Comparison of ENCODE assay signal across 14 mouse cellular contexts in genomic region chr13:63188811-63189210, GRCm38 (mm10).
DNase-seq lines count a peak whose midpoint lies in the region; ATAC-seq and TF ChIP-seq lines count a peak whose summit lies in the region.
"Had no signal": no experiment of that assay in that cellular context is flagged by ENCODE, and none has a peak within 500 bp of the region (broad histone marks: within the 10 kb centered on the region; RNA-seq: fewer than 3 reads in every experiment).

No protein-coding gene starts in this region.

- H3K36me3 ChIP-seq in midbrain, embryonic 11.5 days (ENCODE audit: control insufficient read depth, insufficient read depth, low read length): no peaks in the 10 kb centered on the region
- H3K36me3 ChIP-seq in midbrain, embryonic 10.5 days: no peaks in the 10 kb centered on the region
- H3K36me3 ChIP-seq in limb, embryonic 14.5 days (ENCODE audit: control insufficient read depth, insufficient read depth, low read length): peaks cover 7% of the 10 kb centered on the region; the same call in 1 of the 2 replicates
- no peaks in the 10 kb centered on the region for H3K36me3 ChIP-seq in stomach, embryonic 15.5 days
- H3K36me3 ChIP-seq in heart, embryonic 10.5 days: no peaks in the 10 kb centered on the region
- H3K36me3 ChIP-seq: forebrain, embryonic 10.5 days; heart, embryonic 15.5 days; midbrain, embryonic 15.5 days had no signal

- no peaks in the 10 kb centered on the region for H3K9me3 ChIP-seq in midbrain, embryonic 11.5 days (ENCODE audit: control insufficient read depth, low read length)
- no peaks in the 10 kb centered on the region for H3K9me3 ChIP-seq in midbrain, embryonic 10.5 days (replicated peaks)
- H3K9me3 ChIP-seq in limb, embryonic 14.5 days (ENCODE audit: control insufficient read depth, low read length): no peaks in the 10 kb centered on the region
- H3K9me3 ChIP-seq in stomach, embryonic 15.5 days: no peaks in the 10 kb centered on the region
- H3K9me3 ChIP-seq in heart, embryonic 10.5 days: no peaks in the 10 kb centered on the region
- H3K9me3 ChIP-seq: forebrain, embryonic 10.5 days; heart, embryonic 15.5 days; hindbrain, embryonic 15.5 days; midbrain, embryonic 15.5 days had no signal

- no peak overlapping the region for H3K27ac ChIP-seq in midbrain, embryonic 11.5 days (ENCODE audit: low read depth, low read length)
- no peak overlapping the region for H3K27ac ChIP-seq in midbrain, embryonic 10.5 days (replicated peaks)
- H3K27ac ChIP-seq in limb, embryonic 14.5 days (replicated peaks; ENCODE audit: low read depth, low read length): no peak overlapping the region
- H3K27ac ChIP-seq in stomach, embryonic 15.5 days: peak overlapping the region; percentile 28; the same call in 1 of the 2 replicates
- no peak overlapping the region for H3K27ac ChIP-seq in heart, embryonic 10.5 days
- H3K27ac ChIP-seq: gastrocnemius, adult 2 months; hindbrain, embryonic 15.5 days; midbrain, embryonic 15.5 days had no signal

- TF ChIP-seq POLR2A in limb, embryonic 14.5 days (IDR thresholded peaks at IDR 0.05; ENCODE audit: borderline replicate concordance, extremely low read depth, insufficient read depth, insufficient read length): no peak

- no peaks in the 10 kb centered on the region for H3K27me3 ChIP-seq in midbrain, embryonic 11.5 days (ENCODE audit: control insufficient read depth, insufficient read depth, low read length)
- H3K27me3 ChIP-seq in midbrain, embryonic 10.5 days (ENCODE audit: low read depth, poor library complexity, severe bottlenecking): no peaks in the 10 kb centered on the region
- no peaks in the 10 kb centered on the region for H3K27me3 ChIP-seq in limb, embryonic 14.5 days (ENCODE audit: control insufficient read depth, insufficient read depth, low read length)
- no peaks in the 10 kb centered on the region for H3K27me3 ChIP-seq in stomach, embryonic 15.5 days (replicated peaks)
- H3K27me3 ChIP-seq in heart, embryonic 10.5 days (ENCODE audit: insufficient read depth, poor library complexity, severe bottlenecking): no peaks in the 10 kb centered on the region
- H3K27me3 ChIP-seq: heart, embryonic 15.5 days; hindbrain, embryonic 15.5 days; midbrain, embryonic 15.5 days had no signal

- ATAC-seq in midbrain, embryonic 11.5 days (ENCODE audit: low FRiP score): no peak
- no peak for ATAC-seq in limb, embryonic 14.5 days (ENCODE audit: low FRiP score, low read depth)
- no peak; the same call in 1 of the 2 replicates for ATAC-seq in stomach, embryonic 15.5 days (ENCODE audit: insufficient read depth, low FRiP score, low read depth)
- ATAC-seq in erythroblast, adult 5-6 weeks (replicated peaks; ENCODE audit: low FRiP score, poor library complexity, severe bottlenecking): no peak
- ATAC-seq: midbrain, embryonic 15.5 days had no signal

- no peak overlapping the region for H3K4me2 ChIP-seq in midbrain, embryonic 11.5 days
- H3K4me2 ChIP-seq in limb, embryonic 14.5 days (replicated peaks; ENCODE audit: low read depth, low read length, severe bottlenecking): no peak overlapping the region
- no peak overlapping the region for H3K4me2 ChIP-seq in stomach, embryonic 15.5 days
- H3K4me2 ChIP-seq: heart, embryonic 15.5 days; hindbrain, embryonic 15.5 days; midbrain, embryonic 15.5 days had no signal

- 79% methylated on average over 2 of the region's 2 CpGs for WGBS in midbrain, embryonic 11.5 days
- WGBS in midbrain, embryonic 10.5 days: 72% methylated on average over 2 of the region's 2 CpGs
- WGBS in limb, embryonic 14.5 days: 33% methylated on average over 2 of the region's 2 CpGs
- WGBS in stomach, embryonic 15.5 days: 44% methylated on average over 2 of the region's 2 CpGs
- WGBS in heart, embryonic 10.5 days: 57% methylated on average over 2 of the region's 2 CpGs

- peak; percentile 56 for DNase-seq in midbrain, embryonic 11.5 days (ENCODE audit: low spot score, missing footprints)
- DNase-seq in midbrain, embryonic 10.5 days (ENCODE audit: low spot score): no peak
- DNase-seq in kidney, adult 9 months: peak; percentile 83
- DNase-seq in limb, embryonic 14.5 days (ENCODE audit: low spot score): peak; percentile 33
- no peak for DNase-seq in heart, embryonic 10.5 days (ENCODE audit: low spot score)
- no peak for DNase-seq in left cerebral cortex, adult 18-20 months (ENCODE audit: low spot score in 2 of 2)
- DNase-seq: gastrocnemius, adult 2 months; thymus, postnatal 4 days had no signal

- no peak overlapping the region for H3K4me3 ChIP-seq in midbrain, embryonic 11.5 days (ENCODE audit: low read depth, low read length)
- no peak overlapping the region for H3K4me3 ChIP-seq in midbrain, embryonic 10.5 days
- no peak overlapping the region for H3K4me3 ChIP-seq in limb, embryonic 14.5 days (replicated peaks; ENCODE audit: low read length)
- H3K4me3 ChIP-seq in stomach, embryonic 15.5 days (replicated peaks): no peak overlapping the region
- no peak overlapping the region for H3K4me3 ChIP-seq in heart, embryonic 10.5 days
- H3K4me3 ChIP-seq: forebrain, embryonic 10.5 days; gastrocnemius, adult 2 months; heart, embryonic 15.5 days; hindbrain, embryonic 15.5 days; midbrain, embryonic 15.5 days had no signal

- H3K4me1 ChIP-seq in midbrain, embryonic 11.5 days (ENCODE audit: control insufficient read depth, insufficient read depth, low read length): peaks cover 11% of the 10 kb centered on the region
- peaks cover 28% of the 10 kb centered on the region for H3K4me1 ChIP-seq in midbrain, embryonic 10.5 days
- peaks cover 52% of the 10 kb centered on the region for H3K4me1 ChIP-seq in limb, embryonic 14.5 days (ENCODE audit: control insufficient read depth, insufficient read depth, low read length)
- H3K4me1 ChIP-seq in stomach, embryonic 15.5 days: peaks cover 11% of the 10 kb centered on the region
- peaks cover 30% of the 10 kb centered on the region for H3K4me1 ChIP-seq in heart, embryonic 10.5 days
- H3K4me1 ChIP-seq: hindbrain, embryonic 15.5 days had no signal

- no peak overlapping the region for H3K9ac ChIP-seq in midbrain, embryonic 11.5 days (ENCODE audit: low read length)
- no peak overlapping the region for H3K9ac ChIP-seq in limb, embryonic 14.5 days (ENCODE audit: low read depth, low read length, severe bottlenecking)
- no peak overlapping the region for H3K9ac ChIP-seq in stomach, embryonic 15.5 days
- H3K9ac ChIP-seq: heart, embryonic 15.5 days; hindbrain, embryonic 15.5 days; midbrain, embryonic 15.5 days had no signal

Comparison
In these comparisons a context has a peak if more than half of its experiments do, and no peak if none do; other contexts are left out.
1. DNase-seq: peak in midbrain, embryonic 11.5 days (single experiment), kidney, adult 9 months (single experiment) and limb, embryonic 14.5 days (single experiment); none in midbrain, embryonic 10.5 days (single experiment), heart, embryonic 10.5 days (single experiment) and left cerebral cortex, adult 18-20 months (0 of 2).